Mouse (Mus musculus) megakaryocyte, embryonic 14.5 days (primary cell): ENCODE data around the gene Gtf2ird1.

Experiments
- FLI1 ChIP-seq: IDR thresholded peaks from 2 replicates; pipeline ENCODE4 v1.6.1; 2012; ENCODE audit warnings: low read length, inconsistent platforms, mixed read lengths
- GATA1 ChIP-seq: IDR thresholded peaks from 3 replicates; pipeline ENCODE4 v1.6.1; 2012; ENCODE audit warnings: mixed read lengths, low read length, inconsistent platforms, borderline replicate concordance

- TF ChIP-seq GATA1: no peak
- TF ChIP-seq FLI1: no peak
Observed at GRCm38 (mm10) chr5:134489583-134489982, 33.1 kb upstream of the Gtf2ird1 start.
